Mouse (Mus musculus) lung, adult 2 months (tissue): Measurements from ENCODE around the gene Elk1.

Experiments
- CTCF ChIP-seq: fragments of 200-500 bp; IDR thresholded peaks from 2 replicates; pipeline ENCODE4 v1.5.1; 2011; ENCODE audit warnings: mild to moderate bottlenecking, low read length, control low read depth; ENCODE audit not compliant: insufficient read depth
- POLR2A ChIP-seq: fragments of 200-500 bp; IDR thresholded peaks from 2 replicates; pipeline ENCODE4 v1.6.1; 2011; ENCODE audit warnings: low read depth, mild to moderate bottlenecking, control low read depth, low read length, borderline replicate concordance; ENCODE audit errors: extremely low read depth

DNA sequence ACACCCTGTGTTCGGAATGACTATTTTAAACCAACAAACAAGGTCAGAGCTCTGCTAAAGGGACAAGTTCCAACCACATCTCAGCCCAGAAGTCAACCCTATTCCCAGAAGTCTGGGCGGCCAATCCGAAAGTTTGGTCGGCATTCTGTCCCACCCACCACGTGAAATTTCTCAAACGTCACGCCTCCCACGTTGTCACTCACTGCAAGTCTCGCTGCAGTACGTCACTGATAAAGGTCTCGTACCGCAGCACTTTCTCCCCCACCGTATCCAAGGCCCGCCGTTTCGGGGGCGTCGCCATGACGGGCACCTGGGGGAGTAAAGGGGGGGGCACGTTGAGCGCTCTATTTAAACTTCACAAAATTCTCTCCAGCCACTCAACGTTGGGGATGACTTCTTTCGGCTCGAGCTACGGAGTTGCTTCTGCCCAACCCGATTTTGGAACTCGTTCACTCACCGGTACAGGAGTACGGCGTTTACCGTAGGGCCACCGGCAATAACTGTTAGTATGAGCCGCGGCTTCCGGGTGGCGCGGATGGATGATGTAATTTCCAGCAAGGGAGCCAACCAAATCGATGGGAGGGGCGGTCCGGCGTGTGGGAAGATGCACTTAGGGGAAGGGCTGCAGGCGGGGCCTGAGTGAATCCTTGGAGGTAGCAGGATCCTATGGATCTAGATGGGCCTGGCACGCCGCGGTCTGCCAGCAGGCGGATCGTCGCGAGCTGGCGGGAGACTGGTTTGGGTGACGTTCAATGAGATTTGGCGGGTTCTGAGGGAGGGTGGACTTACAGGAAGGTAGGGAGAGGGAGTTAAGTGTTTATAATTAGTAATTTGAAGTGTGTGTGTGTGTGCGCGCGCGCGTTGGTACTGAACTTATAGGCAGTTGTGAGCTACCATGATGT lies 11.3 kb upstream of the Elk1 start, which contains the start of gene Uxt:
- TF ChIP-seq CTCF (no peak), POLR2A (peak; percentile 46; the same call in 1 of the 2 replicates)
